Mouse (Mus musculus) E14TG2a.4 (cell line): ENCODE data around the gene Susd6.

Source experiments
- CTCF ChIP-seq: conservative IDR thresholded peaks from 2 replicates; pipeline ENCODE4 v1.5.1; 2014; ENCODE audit warnings: low read length
- NANOG ChIP-seq: IDR thresholded peaks from 2 replicates; pipeline ENCODE4 v1.6.1; 2014; ENCODE audit warnings: borderline replicate concordance, low read length, mixed read lengths

DNA sequence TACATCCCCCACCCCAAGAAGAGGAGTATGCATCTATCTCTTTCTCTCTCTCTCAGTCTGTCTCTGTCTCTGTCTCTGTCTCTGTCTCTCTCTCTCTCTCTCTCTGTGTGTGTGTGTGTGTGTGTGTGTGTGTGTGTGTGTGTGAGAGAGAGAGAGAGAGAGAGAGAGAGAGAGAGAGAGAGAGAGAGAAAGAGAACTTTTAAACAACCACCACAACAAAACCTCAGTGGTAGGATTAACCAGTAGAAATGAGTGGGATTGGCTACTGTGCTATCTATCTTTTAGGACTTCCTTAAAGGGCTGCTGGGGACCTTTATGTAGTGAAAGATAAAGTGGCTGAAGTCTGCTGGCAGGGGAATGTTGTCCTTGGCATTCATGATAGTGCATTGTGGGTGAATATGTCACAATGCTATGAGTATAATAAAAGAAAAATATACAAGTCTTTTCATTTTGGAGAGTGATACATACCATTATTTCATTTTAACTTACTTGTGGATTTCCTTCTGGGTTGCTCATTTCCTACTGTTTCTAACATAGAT, 27.5 kb downstream of the Susd6 start:
- TF ChIP-seq CTCF = no peak
- TF ChIP-seq NANOG = no peak
